Mouse (Mus musculus) hindbrain, embryonic 12.5 days (tissue): ENCODE data around the gene Ccdc152. TPM values are rescaled to one million over a fixed set of nuclear protein-coding genes. Genes with fewer than 3 reads are reported as not detected.

Source experiments
- ATAC-seq: fragments of 200-750 bp; cut with Nextera tagmentation; 2 replicates; pipeline ENCODE4 v1.8.0; 2017; ENCODE audit warnings: moderate TSS enrichment; ENCODE audit not compliant: low FRiP score
- H3K27ac ChIP-seq: fragments of 300-500 bp; sonication (generic); 2 replicates; pipeline ENCODE4 v1.5.1; 2016; ENCODE audit warnings: mild to moderate bottlenecking
- H3K27me3 ChIP-seq: fragments of 300-500 bp; sonication (generic); 2 replicates; pipeline ENCODE4 v1.6.1; 2016; ENCODE audit warnings: mild to moderate bottlenecking
- H3K36me3 ChIP-seq: fragments of 300-500 bp; sonication (generic); 2 replicates; pipeline ENCODE4 v1.6.1; 2016; ENCODE audit warnings: mild to moderate bottlenecking
- H3K4me1 ChIP-seq: fragments of 300-500 bp; sonication (generic); 2 replicates; pipeline ENCODE4 v1.6.1; 2016
- H3K4me2 ChIP-seq: fragments of 300-500 bp; sonication (generic); replicated peaks from 2 replicates; pipeline ENCODE4 v1.6.1; 2016; ENCODE audit warnings: mild to moderate bottlenecking
- H3K4me3 ChIP-seq: fragments of 300-500 bp; sonication (generic); 2 replicates; pipeline ENCODE4 v1.5.1; 2016; ENCODE audit warnings: mild to moderate bottlenecking
- H3K9ac ChIP-seq: fragments of 300-500 bp; sonication (generic); 2 replicates; pipeline ENCODE4 v1.6.1; 2016; ENCODE audit warnings: mild to moderate bottlenecking, moderate library complexity
- H3K9me3 ChIP-seq: fragments of 300-500 bp; sonication (generic); replicated peaks from 2 replicates; pipeline ENCODE4 v1.6.1; 2016; ENCODE audit warnings: mild to moderate bottlenecking
- WGBS: fragments of 180-500 bp; shearing (Covaris S2); methylation state at CpG from one replicate; pipeline ENCODE4 v1.1.7; 2016; 5-methylcytosine and 5-hydroxymethylcytosine counted together
- polyA plus RNA-seq: library from polyadenylated mRNA; unstranded; fragments of >200 nt; fragmentation: Nextera tagmentation; extraction: Ambion mirVana; gene quantifications from 2 replicates; pipeline ENCODE4 v1.2.1, GENCODE M21; 2016

Gene Ccdc152
- polyA plus RNA-seq, 1 experiment from 2014 or later = not detected

- Histone ChIP-seq H3K4me3 (no peak overlapping the region), H3K27ac (no peak overlapping the region), H3K4me2 (no peak overlapping the region), H3K4me1 (no peaks in the 10 kb centered on the region), H3K36me3 (no peaks in the 10 kb centered on the region), H3K27me3 (no peaks in the 10 kb centered on the region), H3K9me3 (no peaks in the 10 kb centered on the region), H3K9ac (no peak overlapping the region)
- no peak for ATAC-seq
- WGBS = 92% methylated on average over 3 of the region's 3 CpGs
Measured at GRCm38 (mm10) chr15:3309856-3310255, 6.5 kb upstream of the Ccdc152 start.

- Histone ChIP-seq H3K27ac (no peak overlapping the region), H3K4me2 (no peak overlapping the region), H3K36me3 (no peaks in the 10 kb centered on the region), H3K4me1 (no peaks in the 10 kb centered on the region), H3K4me3 (no peak overlapping the region), H3K9me3 (no peaks in the 10 kb centered on the region), H3K9ac (no peak overlapping the region), H3K27me3 (no peaks in the 10 kb centered on the region)
- WGBS = 85% methylated on average over 4 of the region's 4 CpGs
- no peak for ATAC-seq
Measured at GRCm38 (mm10) chr15:3300361-3301100, 2.8 kb downstream of the Ccdc152 start.

GRCm38 (mm10) chr15:3297615-3298014 is 5.7 kb downstream of the Ccdc152 start:
- no peak for ATAC-seq
- 86% methylated on average over 8 of the region's 8 CpGs for WGBS

GRCm38 (mm10) chr15:3295986-3296385 is 7.3 kb downstream of the Ccdc152 start:
- no peak for ATAC-seq
- no peak overlapping the region for H3K9ac ChIP-seq
- no peaks in the 10 kb centered on the region for H3K4me1 ChIP-seq
- 91% methylated on average over 1 of the region's 1 CpGs for WGBS
- no peak overlapping the region for H3K27ac ChIP-seq
- no peaks in the 10 kb centered on the region for H3K27me3 ChIP-seq
- no peak overlapping the region for H3K4me3 ChIP-seq
- H3K36me3 ChIP-seq = no peaks in the 10 kb centered on the region
- H3K4me2 ChIP-seq = no peak overlapping the region
- H3K9me3 ChIP-seq = no peaks in the 10 kb centered on the region

More at GRCm38 (mm10) chr15:3297615-3298014, 5.7 kb downstream of the Ccdc152 start:
- H3K36me3 ChIP-seq = no peaks in the 10 kb centered on the region
- H3K9ac ChIP-seq = no peak overlapping the region
- no peaks in the 10 kb centered on the region for H3K4me1 ChIP-seq
- no peaks in the 10 kb centered on the region for H3K27me3 ChIP-seq
- no peak overlapping the region for H3K27ac ChIP-seq
- H3K4me3 ChIP-seq = no peak overlapping the region
- H3K9me3 ChIP-seq = no peaks in the 10 kb centered on the region
- H3K4me2 ChIP-seq = no peak overlapping the region

- no peak overlapping the region for H3K9ac ChIP-seq
- no peak overlapping the region for H3K27ac ChIP-seq
- no peaks in the 10 kb centered on the region for H3K4me1 ChIP-seq
- H3K4me2 ChIP-seq = no peak overlapping the region
- H3K27me3 ChIP-seq = no peaks in the 10 kb centered on the region
- no peaks in the 10 kb centered on the region for H3K36me3 ChIP-seq
- no peak overlapping the region for H3K4me3 ChIP-seq
- no peak for ATAC-seq
- no peaks in the 10 kb centered on the region for H3K9me3 ChIP-seq
- WGBS = 56% methylated on average over 1 of the region's 1 CpGs
Measured at GRCm38 (mm10) chr15:3293477-3293876, 9.8 kb downstream of the Ccdc152 start.

- no peak overlapping the region for H3K4me3 ChIP-seq
- no peak overlapping the region for H3K27ac ChIP-seq
- ATAC-seq = no peak
- H3K36me3 ChIP-seq = no peaks in the 10 kb centered on the region
- H3K4me1 ChIP-seq = no peaks in the 10 kb centered on the region
- no peaks in the 10 kb centered on the region for H3K9me3 ChIP-seq
- H3K4me2 ChIP-seq = no peak overlapping the region
- H3K27me3 ChIP-seq = no peaks in the 10 kb centered on the region
- H3K9ac ChIP-seq = no peak overlapping the region
- 91% methylated on average over 3 of the region's 3 CpGs for WGBS
Measured at GRCm38 (mm10) chr15:3290435-3290834, 12.9 kb downstream of the Ccdc152 start.

- no peaks in the 10 kb centered on the region for H3K9me3 ChIP-seq
- no peak for ATAC-seq
- no peak overlapping the region for H3K4me3 ChIP-seq
- no peaks in the 10 kb centered on the region for H3K4me1 ChIP-seq
- no peaks in the 10 kb centered on the region for H3K36me3 ChIP-seq
- H3K27me3 ChIP-seq = no peaks in the 10 kb centered on the region
- H3K27ac ChIP-seq = no peak overlapping the region
- H3K9ac ChIP-seq = no peak overlapping the region
- no peak overlapping the region for H3K4me2 ChIP-seq
Measured at GRCm38 (mm10) chr15:3286032-3286431, 17.3 kb downstream of the Ccdc152 start.

GRCm38 (mm10) chr15:3281737-3282136 is 21.6 kb downstream of the Ccdc152 start:
- Histone ChIP-seq H3K9ac (no peak overlapping the region), H3K4me3 (no peak overlapping the region), H3K4me2 (no peak overlapping the region), H3K27me3 (no peaks in the 10 kb centered on the region), H3K4me1 (no peaks in the 10 kb centered on the region), H3K9me3 (no peaks in the 10 kb centered on the region), H3K36me3 (0 out of 2 replicates have a peak, but pooled peaks cover 3% of the 10 kb centered on the region), H3K27ac (no peak overlapping the region)
- 64% methylated on average over 1 of the region's 1 CpGs for WGBS
- no peak for ATAC-seq

- no peak for ATAC-seq
Measured at GRCm38 (mm10) chr15:3281216-3281615, 22.1 kb downstream of the Ccdc152 start.

GRCm38 (mm10) chr15:3279242-3279641 is 24.1 kb downstream of the Ccdc152 start:
- no peak overlapping the region for H3K27ac ChIP-seq
- H3K4me3 ChIP-seq = no peak overlapping the region
- H3K27me3 ChIP-seq = no peaks in the 10 kb centered on the region
- 79% methylated on average over 7 of the region's 7 CpGs for WGBS
- no peak overlapping the region for H3K9ac ChIP-seq
- 0 out of 2 replicates have a peak, but pooled peaks cover 3% of the 10 kb centered on the region for H3K36me3 ChIP-seq
- no peaks in the 10 kb centered on the region for H3K9me3 ChIP-seq
- ATAC-seq = no peak
- H3K4me1 ChIP-seq = no peaks in the 10 kb centered on the region
- H3K4me2 ChIP-seq = no peak overlapping the region

More at GRCm38 (mm10) chr15:3281216-3281615, 22.1 kb downstream of the Ccdc152 start:
- Histone ChIP-seq H3K4me3 (no peak overlapping the region), H3K9me3 (no peaks in the 10 kb centered on the region), H3K36me3 (0 out of 2 replicates have a peak, but pooled peaks cover 3% of the 10 kb centered on the region), H3K27me3 (no peaks in the 10 kb centered on the region), H3K4me2 (no peak overlapping the region), H3K9ac (no peak overlapping the region), H3K4me1 (no peaks in the 10 kb centered on the region), H3K27ac (no peak overlapping the region)

- H3K36me3 ChIP-seq = 0 out of 2 replicates have a peak, but pooled peaks cover 3% of the 10 kb centered on the region
- no peaks in the 10 kb centered on the region for H3K4me1 ChIP-seq
- H3K4me3 ChIP-seq = no peak overlapping the region
- H3K9me3 ChIP-seq = no peaks in the 10 kb centered on the region
- no peak overlapping the region for H3K4me2 ChIP-seq
- WGBS = 91% methylated on average over 2 of the region's 2 CpGs
- no peaks in the 10 kb centered on the region for H3K27me3 ChIP-seq
- no peak for ATAC-seq
- H3K27ac ChIP-seq = no peak overlapping the region
- no peak overlapping the region for H3K9ac ChIP-seq
Measured at GRCm38 (mm10) chr15:3277391-3277790, 25.9 kb downstream of the Ccdc152 start.

- H3K9ac ChIP-seq = no peak overlapping the region
- H3K27me3 ChIP-seq = no peaks in the 10 kb centered on the region
- H3K4me1 ChIP-seq = peaks cover 3% of the 10 kb centered on the region; the same call in 1 of the 2 replicates
- no peak overlapping the region for H3K4me3 ChIP-seq
- WGBS = 88% methylated on average over 1 of the region's 1 CpGs
- H3K9me3 ChIP-seq = no peaks in the 10 kb centered on the region
- no peak for ATAC-seq
- H3K4me2 ChIP-seq = no peak overlapping the region
- H3K27ac ChIP-seq = no peak overlapping the region
- no peaks in the 10 kb centered on the region for H3K36me3 ChIP-seq
Measured at GRCm38 (mm10) chr15:3273191-3273590, 30.1 kb downstream of the Ccdc152 start.

- H3K4me3 ChIP-seq = peak overlapping the region; percentile 18
- 30% methylated on average over 6 of the region's 6 CpGs for WGBS
- H3K27ac ChIP-seq = no peak overlapping the region
- no peaks in the 10 kb centered on the region for H3K9me3 ChIP-seq
- no peak for ATAC-seq
- H3K27me3 ChIP-seq = no peaks in the 10 kb centered on the region
- peak overlapping the region; percentile 18; the same call in 1 of the 2 replicates for H3K9ac ChIP-seq
- no peaks in the 10 kb centered on the region for H3K36me3 ChIP-seq
- H3K4me1 ChIP-seq = peaks cover 3% of the 10 kb centered on the region; the same call in 1 of the 2 replicates
- H3K4me2 ChIP-seq = peak overlapping the region; percentile 51
Measured at GRCm38 (mm10) chr15:3271216-3271615, 32.1 kb downstream of the Ccdc152 start.
